Mouse (Mus musculus) liver, embryonic 14.5 days (tissue): ENCODE data around the gene Gm49358.

Experiments used
- CTCF ChIP-seq: IDR thresholded peaks from 2 replicates; pipeline ENCODE4 v1.5.1; 2016; ENCODE audit warnings: antibody characterized with exemption, low read depth, control low read depth
- EP300 ChIP-seq: IDR thresholded peaks from 2 replicates; pipeline ENCODE4 v1.6.1; 2016; ENCODE audit warnings: antibody characterized with exemption, low read depth

DNA sequence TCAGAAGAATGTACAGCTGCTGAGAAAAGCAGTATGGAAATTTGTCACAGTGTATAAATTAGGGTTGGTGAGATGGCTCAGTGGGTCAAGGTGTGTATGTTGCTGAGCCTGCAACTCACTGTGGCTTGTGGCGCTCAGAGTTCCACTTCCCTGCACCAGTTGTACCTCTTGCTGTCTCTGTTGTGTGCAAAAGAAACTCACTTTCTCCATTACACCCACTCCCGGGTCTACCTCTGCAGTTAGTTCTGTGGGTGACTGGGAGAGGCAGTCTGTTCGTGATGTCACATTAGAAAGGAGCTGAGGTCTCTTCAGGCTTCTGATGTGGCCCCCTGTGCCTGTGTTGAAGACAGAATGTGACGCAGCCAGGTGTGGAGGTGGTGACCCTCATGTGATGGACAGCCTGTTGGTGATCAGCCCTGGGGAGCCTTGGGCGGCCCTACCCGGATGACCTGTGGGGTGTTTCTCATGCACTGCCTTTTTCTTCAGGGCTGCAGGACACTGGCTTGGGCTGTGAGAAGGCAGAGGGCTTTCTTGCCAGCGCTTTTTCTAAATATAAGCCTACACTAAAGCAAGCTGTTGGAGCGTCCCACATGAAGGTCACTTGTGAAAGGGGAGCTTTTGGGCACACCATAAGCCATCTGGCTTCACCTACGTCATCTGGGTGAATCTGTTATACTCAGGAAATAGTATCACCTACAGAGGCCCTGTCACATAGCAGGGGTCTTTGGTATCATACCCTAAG, 31.2 kb downstream of the Gm49358 start:
- no peak for TF ChIP-seq CTCF
- TF ChIP-seq EP300 = no peak
